Mouse (Mus musculus) CH12.LX (cell line): ENCODE results near the gene Mtf1.

ENCODE experiments used
- ETS1 ChIP-seq: conservative IDR thresholded peaks from 2 replicates; pipeline ENCODE4 v1.6.1; 2012; ENCODE audit warnings: low read depth, mild to moderate bottlenecking, inconsistent platforms, low read length, improper control_type of control experiment, moderate library complexity
- POLR2A ChIP-seq: IDR thresholded peaks from 2 replicates; pipeline ENCODE4 v1.6.1; 2011; ENCODE audit warnings: low read depth, mild to moderate bottlenecking, improper control_type of control experiment, low read length
- SMC3 ChIP-seq: IDR thresholded peaks from 2 replicates; pipeline ENCODE4 v1.6.1; 2011; ENCODE audit warnings: low read depth, low read length, improper control_type of control experiment

- TF ChIP-seq POLR2A (no peak), SMC3 (no peak), ETS1 (no peak)
Observed at GRCm38 (mm10) chr4:124762858-124763452, 38.9 kb upstream of the Mtf1 start.
